Mouse (Mus musculus) urinary bladder, postnatal 25 days (tissue): ENCODE data around the gene Fam168a.

Experiments used
- DNase-seq: peaks from one replicate; pipeline ENCODE4 v3.0.0; 2022; ENCODE audit warnings: low spot score

Gene Fam168a

DNA sequence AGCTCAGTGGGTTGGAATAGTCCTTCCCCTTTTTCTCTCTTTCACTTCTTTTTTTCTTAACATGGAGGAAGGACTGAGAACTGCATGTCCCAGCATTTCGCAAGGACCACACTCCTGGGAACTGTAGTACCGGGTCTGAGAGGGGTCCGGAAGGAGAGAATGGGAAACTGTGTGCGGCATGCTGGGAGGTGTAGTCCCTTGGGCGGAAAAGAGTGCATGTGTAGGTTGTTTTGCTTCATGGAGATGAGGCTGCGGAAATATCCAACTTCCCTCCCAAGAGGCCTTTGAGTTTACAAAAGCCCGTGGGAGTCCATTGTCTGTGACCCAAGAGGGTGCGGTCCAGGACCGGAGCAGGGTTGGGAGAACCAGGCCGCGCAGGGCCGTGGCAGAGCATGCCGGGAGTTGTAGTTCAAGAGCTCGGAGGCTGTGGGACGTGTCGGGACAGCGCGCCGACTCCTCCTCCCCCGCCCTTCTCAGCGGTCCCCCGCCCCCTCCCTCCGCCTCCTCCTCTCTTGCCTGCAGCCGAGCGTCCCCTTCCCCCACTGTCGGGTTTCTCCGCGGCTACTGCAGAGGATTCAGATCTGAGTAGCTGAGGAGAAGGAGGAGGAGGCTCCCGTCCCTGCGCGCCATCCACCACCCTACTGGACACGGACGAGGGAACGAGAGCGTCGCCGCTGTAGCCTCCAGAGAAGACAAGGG lies at the start of gene Fam168a:
TSS of gene Fam168a (plus strand) at position 493 of the 699 bp plus-strand sequence.
- DNase-seq, result peak; percentile 81

DNA sequence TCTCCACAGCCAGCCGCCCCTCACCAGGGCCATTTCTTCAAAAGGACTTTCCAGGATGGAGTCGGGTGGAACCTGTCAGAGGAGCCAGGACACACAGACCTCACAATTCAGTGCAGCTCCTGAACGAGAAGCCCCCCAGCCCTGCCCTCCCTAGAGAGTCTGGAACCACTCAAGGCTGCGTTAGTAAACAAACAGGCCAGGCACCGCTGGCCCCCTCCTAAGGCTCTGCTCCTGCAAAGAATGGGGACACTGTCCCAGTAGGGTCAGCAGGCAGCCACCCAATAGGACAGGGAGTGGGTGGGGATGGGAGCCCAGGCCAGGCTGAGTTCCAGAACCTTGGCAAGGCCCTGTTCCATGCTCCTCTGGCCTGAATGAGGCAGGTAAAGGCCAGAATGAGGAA lies 49.7 kb upstream of the Fam168a start:
- DNase-seq, result no peak

DNA sequence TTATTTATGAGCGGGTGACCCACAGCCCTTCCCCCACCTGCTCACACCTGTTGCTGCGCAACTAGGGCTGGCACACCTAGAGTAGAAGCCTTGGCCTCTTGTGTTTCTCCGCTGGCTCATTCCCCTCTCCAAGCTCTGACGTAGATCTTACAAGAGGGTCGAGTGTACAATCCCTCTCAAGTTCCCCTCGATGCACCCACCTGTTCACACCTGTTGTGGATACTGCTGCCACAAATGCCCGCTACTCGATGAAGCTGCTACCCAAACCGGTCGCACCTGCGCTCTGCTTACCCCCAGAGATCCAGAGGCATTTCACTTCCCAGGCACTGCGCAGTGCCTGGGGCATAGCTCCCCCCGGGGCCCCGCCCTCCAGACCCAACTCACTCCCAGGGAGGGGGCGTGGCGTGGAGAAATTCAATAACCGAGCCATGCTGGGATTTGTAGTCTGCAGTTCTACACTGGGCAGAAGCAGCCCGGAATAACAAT lies 48.3 kb upstream of the Fam168a start:
- peak; percentile 23 for DNase-seq

DNA sequence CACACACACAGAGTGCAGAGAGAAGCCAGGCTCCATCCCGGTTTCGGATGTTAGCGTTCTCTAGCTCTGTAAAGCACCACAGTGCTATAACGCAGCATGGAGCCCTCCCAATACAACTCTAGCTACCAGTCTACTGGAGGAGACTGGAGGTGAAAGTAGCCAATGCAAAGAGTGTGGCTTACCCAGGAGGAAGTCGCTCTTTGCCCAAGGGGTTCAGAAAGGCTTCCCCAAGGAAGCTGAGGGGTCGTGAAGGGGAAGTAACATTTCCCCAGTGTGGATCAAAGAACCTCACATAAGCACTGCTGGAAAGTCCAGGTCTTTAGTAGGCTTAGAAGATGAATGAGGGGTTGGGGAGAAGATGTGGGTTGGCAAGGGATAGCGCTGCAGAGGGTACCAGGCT lies 45.2 kb upstream of the Fam168a start:
- no peak for DNase-seq

DNA sequence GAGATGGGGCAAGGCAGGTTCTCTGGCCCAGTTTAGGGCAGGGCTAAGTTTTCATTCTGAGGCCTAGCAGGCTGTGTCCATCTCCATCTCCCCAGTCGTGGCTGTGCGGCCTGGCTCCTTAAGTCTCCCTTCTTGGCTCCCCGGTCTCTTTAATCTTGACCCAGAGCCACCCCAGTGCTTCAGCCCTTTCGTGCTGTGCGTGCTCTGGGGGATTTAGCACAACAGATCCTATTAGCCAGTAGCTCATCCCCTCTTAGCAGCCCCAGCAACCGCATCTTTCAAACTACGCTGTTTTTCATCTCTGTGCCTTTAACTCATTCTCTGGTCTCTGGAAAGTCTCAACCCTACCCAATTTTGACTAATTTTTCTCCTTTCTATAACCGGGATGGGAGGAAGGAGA lies 44.2 kb upstream of the Fam168a start, which contains the start of gene Plekhb1:
TSS of gene Plekhb1 (minus strand) at position 184 of the 400 bp plus-strand sequence.
- no peak for DNase-seq

DNA sequence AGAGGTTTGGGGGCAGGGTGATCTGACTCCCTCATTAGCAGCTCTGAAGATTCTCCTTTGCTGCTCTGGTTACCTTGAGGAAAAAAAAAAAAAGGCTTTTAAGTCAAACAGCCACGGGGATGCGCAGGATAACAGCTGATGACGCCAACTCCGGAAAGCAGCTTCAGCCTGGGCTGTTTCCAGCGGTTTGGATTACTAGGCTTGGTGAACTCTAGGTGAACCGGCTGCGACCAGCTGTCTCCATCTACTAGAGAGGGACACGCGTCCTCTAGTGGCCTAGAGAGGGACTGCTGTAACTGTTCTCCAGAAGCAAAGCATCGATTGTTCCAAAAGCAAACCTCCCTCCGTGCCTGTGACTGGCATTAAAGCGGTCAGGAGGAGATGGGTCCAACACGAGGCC lies 43.2 kb upstream of the Fam168a start:
- DNase-seq, result peak; percentile 84

DNA sequence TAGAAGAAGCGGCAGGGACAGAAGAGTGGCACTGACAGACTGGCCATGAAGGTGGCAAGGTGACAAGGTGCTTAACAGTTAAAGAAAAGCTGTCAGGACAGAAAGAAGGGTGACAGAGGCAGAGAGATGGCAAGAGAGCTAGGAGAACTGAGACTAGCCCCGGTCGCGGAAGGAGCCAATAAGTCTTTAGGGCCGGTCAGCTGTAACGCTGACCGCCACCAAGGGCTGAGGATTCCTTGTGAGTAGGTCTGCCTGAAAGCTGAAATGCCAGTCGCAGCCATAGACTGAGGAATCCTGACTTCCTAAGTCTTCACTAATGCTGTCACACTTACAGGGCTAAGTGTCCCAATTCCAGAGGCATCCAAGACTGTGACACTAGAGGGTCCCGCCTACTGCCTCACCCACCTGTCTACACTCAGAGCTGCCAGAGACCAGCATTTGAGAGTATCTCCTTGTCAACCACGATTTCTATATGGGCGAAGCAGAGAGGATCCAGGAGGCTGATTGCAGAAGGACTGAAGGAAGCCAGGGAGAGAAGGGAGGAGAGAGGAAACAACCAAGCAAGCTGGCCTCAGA lies 42.6 kb upstream of the Fam168a start:
- DNase-seq, result no peak

DNA sequence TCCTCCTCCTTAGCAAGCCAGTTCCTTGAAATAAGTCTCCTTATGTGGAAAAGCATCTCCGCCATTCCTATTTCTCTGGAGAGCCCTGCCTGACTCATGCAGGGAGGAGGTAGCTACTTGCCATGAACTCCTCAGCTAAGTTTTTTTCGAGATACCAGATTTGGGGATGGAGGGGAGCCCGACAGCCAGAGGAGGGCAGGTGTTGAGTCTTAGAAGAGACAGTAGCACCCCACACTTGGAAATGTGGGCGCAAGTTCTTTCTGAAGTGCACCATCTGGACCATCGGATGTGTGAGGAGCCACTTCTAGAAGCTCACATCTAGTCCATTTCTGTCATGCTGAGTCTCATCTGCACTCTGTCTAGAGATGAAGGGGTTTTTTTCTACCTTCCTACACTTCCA lies 35.8 kb upstream of the Fam168a start:
- DNase-seq, result no peak

DNA sequence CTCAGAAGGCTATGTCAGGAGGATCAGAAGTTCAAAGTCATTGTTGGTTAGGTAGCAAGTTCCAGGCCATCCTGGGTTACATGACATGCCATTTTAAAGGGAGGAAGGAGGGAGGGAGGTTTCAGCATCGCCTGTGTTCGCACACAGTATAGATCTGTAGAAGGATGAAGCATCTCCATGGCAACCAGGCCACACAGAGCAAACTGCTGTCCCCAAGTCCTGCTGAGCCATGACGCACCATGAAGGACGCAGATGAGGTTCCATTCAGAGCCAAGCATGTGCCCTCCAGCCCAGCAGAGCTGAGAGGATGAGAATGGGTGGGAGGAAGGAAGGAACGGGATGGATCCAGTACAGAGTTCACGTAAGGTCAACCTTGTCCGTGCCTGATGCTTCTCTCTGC lies 33.0 kb upstream of the Fam168a start:
- no peak for DNase-seq

DNA sequence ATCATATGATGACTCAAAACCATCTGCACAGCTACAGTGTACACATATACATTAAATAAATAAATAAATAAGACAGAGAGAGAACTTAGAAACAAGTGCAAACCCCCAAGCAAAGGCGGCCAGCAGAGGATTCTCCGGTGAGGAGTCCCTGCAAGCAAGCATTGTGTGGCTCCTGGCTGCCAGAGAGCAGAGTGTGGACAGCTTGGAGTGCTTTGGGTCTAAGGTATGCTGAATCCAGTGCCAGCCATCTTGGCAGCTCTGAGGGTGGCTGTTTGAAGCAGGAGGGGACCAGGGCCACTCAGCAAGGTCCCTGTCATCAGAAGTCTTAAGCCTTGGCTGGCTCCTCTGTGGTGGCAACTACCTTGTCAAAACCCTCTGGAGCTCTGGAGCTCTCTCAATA lies 31.5 kb upstream of the Fam168a start:
- DNase-seq, result no peak

DNA sequence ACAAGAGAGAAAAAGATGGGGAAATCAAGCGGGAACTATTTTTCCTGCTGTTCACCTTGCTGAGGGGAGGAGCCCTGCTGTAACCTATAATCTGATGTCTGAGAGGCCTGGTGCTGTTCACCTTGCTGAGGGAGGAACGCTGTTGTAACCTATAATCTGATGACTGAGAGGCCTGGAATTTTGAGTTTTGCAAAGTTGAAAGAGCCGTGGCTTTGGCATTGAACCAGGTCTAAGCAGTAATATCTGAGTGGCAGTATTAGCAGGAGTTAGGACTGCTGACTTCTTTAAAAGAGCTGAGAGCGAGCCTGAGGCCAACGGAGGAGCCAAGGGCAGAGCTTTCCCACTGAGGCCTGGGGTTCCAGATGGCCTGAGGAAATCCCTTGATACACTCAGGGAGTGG lies 28.4 kb upstream of the Fam168a start:
- no peak for DNase-seq

DNA sequence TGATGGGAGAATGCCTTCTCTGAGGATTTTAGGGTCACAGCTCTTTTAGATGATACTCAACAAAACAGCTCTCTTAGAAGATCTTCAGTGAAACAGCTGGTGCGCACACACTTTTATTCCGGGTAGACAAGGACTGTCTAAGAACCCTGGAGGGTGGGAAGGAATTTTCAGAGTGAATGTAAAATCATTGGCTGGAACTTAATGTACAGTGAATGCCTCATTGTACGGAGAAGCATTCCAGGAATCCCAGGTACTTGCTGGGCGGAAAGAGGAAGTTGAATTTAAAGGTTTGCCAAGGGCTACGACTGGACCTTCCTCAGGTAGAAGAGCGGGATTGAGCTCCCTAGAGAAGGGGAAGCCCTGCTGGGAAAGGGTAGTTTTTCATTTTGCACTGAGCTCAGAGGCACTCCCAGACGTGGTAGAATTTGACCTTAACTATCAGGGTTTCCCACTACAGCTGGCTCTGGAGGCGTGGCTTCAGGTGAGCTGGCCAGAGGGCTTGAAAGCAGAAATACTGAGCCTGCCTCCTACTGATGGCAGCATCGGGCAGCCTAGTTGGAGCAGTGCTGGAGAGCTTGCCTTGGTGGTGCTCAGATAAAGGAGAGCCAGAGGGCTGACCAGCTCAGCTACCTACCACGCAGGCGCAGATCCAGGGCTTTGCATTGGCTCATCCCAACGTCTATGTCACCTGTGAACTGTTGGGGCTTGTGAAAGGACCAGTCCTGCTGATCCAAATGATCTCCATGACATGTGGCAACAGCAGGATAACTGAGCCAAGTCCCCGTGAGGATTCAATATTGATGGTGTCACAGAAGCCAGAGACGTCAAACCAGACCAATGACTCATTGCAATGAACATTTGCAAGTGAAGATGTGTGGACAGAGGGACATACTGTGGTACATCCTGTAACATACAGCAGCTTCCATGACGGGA lies 27.2 kb upstream of the Fam168a start:
- DNase-seq, result no peak

DNA sequence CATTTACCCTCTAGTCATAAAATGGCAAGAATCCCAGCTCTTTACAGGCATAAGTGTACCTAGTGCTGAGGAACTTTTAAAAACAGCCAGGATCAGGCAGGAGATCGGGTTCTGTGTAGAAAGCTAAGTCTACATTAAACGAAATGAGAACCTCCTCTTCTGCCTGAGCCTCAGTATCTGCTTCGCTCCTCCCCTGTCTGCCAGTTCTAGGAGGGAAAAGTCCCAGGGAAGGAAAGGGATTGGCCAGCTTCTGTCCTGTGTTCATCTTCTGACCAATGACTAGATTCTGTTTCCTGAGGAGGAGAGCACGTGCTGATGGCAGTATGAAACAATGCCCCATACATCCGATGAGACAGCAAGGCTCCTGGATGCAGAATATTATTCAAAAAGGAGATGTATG lies 25.3 kb upstream of the Fam168a start:
- DNase-seq, result no peak

DNA sequence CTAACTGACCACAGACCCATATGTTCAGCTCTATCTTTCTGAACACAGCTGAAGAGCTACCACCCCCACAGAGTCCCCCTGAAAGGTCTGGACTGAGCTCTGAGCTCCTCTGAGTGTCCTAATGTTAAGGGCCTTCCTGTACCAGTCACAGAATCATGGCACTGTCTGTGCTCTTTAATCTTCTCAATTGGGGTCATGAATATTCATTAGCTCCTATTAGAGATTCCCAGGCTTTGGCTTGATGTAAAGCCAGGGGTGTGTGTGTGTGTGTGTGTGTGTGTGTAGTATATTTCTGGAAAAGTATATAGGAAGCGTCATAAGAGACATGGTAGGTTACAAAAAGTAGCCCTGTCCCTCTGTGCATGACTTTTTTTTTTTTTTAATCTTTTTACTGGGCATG lies 23.2 kb upstream of the Fam168a start:
- DNase-seq, result no peak

DNA sequence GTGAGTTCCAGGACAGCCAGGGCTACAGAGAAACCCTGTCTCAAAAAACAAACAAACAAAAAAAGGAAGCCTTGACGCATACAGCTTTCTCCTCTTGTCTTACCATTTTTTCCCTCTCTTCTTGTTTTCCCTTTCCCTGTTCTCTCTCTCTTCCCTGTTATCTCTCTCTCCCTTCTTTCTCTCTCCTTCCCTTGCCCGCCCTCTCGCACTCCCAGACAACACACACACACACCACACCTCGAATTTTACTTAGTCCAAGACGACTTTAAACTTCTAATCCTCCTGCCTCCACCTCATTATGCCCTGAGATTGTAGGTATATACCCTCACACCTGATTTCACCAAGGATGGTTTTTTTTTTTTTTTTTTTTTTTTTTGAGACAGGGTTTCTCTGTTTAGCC lies 22.4 kb upstream of the Fam168a start:
- no peak for DNase-seq

DNA sequence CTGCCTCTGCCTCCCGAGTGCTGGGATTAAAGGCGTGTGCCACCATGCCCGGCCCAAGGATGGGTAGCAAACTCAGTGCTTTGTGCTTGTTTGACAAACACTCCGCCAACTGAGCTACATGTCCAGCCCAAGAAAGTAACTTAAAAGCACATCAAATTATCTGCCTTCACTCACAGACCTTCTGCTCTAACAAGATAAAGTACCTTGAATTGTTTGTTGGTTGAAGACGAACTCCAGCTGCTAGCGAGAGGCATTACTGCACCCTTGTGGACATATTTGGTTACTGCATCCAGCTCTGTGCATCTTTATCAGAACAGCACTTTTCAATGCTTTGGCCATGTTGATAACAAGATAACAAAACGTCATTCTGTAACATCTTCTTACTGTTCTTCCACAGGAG lies 21.9 kb upstream of the Fam168a start:
- DNase-seq, result peak; percentile 49

DNA sequence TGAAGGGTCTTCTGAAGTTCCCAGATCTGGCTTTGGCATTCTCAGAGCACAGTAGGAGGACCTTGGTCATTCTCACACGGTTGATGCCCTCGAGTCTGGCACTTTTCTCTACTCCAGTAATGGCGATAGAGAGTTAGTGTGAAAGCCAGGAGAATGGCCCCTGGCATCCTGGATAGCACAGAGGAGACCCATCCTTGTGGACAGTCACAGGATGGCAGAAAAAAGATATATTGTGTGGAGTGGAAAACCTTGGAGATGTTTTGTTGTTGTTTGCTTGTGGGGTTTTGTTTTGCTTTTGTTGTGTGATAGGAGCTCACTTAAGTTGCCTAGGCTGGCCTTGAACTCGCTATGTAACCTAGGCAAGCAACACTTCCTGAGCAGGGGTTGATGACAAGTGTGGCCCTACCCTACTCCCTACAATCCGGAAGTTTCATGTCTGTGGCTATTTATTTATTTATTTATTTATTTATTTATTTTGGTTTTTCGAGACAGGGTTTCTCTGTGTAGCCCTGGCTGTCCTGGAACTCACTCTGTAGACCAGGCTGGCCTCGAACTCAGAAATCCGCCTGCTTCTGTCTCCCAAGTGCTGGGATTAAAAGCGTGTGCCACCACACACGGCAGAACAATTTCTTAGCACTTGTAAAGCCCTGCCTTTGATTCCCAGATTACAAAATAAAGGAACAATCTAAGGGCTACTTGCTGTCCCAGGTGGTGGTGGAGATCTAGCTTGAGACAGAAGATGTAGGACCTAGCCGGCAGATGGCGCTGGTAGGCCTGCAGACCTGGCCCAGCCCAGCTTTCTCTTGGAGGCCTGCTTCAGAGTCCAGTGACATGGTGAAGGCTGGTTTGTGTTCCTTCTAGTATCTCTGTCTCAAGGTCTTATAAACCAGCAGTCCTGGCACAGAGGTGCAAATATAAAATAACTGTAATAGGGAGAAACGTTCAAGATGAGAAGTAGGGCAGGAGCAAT lies 21.1 kb upstream of the Fam168a start:
- peak; percentile 77 for DNase-seq

DNA sequence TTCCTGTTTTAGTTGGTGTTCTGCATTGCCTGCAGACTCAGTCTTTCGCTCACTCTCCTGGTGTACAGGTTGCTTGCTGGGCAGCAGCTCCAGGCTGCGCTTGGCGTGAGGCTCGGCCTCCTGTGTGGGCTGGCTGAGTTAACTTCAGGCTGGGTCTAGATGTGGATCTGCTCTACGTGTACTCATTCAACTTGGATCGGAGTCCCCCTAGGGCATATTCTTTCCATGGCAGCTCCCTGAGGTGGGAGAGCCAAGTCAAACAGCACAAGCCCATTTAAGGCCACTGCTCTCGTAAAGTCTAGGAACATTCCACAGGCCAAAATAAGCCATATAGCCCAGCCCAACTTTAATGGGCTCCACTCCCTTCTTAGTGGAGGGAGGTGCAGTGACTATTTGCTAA lies 18.0 kb upstream of the Fam168a start:
- no peak for DNase-seq

DNA sequence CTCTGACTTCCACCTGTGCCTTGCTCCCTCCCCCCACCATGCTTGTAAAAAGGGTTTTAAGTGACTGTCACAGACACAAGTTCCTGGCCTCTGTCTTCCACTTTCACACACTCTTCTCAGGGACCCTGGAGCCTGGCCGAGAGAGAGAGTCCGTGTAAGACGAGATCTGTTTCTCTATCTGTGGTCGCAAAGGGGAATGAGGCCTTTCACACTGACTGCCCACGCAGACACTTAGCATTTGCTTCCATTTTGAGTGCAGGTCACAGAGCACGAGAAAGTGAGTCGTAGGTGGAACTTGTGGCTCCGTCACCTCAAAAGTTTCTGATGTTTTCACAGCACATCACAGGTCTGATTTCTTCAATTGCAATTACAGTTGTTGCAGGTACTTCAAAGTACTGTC lies 13.2 kb upstream of the Fam168a start:
- no peak for DNase-seq

DNA sequence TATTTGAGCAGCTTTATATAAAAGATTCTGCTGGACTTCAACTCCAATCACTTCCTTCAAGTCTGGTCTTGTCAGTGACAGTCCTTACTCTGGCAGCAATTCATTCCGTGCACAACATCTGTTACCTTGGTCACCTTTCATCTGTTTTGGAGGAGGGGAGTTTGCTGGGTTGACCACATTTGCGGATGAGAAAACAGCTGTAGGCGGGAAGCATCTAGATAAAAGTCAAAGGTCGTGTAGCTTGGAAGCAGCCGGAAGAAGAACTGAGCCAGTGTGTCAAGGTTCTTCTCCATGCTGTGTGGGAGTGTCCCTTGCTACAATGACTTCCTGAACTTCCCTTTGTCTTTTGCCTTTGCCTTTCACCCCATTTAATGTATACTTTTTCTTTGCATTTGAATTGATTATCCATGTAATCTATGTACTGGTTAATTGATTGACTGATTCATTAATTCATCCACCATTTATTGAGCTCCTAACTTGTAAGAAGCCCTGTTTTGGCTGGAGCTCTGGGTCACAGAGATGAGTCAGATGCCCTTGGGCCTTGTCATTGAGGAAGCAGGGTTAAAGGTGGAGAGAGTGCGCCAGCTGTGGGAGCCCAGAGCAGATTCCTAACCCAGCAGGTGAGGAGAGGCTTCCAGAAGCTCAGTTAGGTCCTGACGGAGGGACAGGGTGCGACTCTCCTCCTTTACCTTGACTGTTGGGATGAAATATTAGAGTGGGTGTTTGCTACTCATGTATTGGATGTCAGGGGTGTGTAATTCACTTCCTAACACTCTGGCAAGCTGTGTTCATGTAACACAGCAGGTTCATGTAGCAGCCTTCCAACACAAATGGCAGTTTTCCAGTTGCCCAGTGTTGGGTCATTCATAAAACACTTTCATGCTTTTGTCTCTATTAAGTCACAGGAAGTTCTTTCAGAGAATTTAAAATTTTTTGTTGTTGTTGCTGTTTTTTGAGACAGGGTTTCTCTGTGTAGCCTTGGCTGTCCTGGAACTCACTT lies 6.4 kb upstream of the Fam168a start:
- no peak for DNase-seq
